Mouse (Mus musculus) CD4-positive naive resting alpha-beta T cell, adult 57 days (primary cell): ENCODE measurements around the gene Adora2b. TPM values are rescaled to one million over a fixed set of nuclear protein-coding genes. Genes with fewer than 3 reads are reported as not detected.

Source experiments
- total RNA-seq: library from RNA; stranded (reverse); gene quantifications from one replicate; pipeline ENCODE4 v1.2.4, GENCODE M21; 2023

The Adora2b gene
- total RNA-seq = not detected

GRCm38 (mm10) chr11:62248401-62249244 lies at the start of gene Adora2b:
Adora2b (plus strand) TSS chr11:62248984.

GRCm38 (mm10) chr11:62280675-62281600 lies 32.2 kb downstream of the Adora2b start, which contains the start of the genes Zswim7 and Ttc19:
Zswim7 (minus strand) TSS chr11:62281375.
Ttc19 (plus strand) TSS chr11:62281473.

Other genes starting within 250 kb of the Adora2b start
- gene Zswim7, start 32.4 kb downstream of the Adora2b start, total RNA-seq = 6.0 TPM
- gene Ttc19, start 32.5 kb downstream of the Adora2b start, total RNA-seq = 29.6 TPM
- gene Pigl, start 209.5 kb downstream of the Adora2b start, total RNA-seq = 11.1 TPM
- 468 TPM for gene Ncor1, start 209.6 kb downstream of the Adora2b start, total RNA-seq